Mouse (Mus musculus) kidney, embryonic 15.5 days (tissue): ENCODE measurements around the gene Flnc. TPM values are rescaled to one million over a fixed set of nuclear protein-coding genes. Genes with fewer than 3 reads are reported as not detected.

ENCODE experiments used
- ATAC-seq: fragments of 200-750 bp; cut with Nextera tagmentation; replicated peaks from 2 replicates; pipeline ENCODE4 v1.8.0; 2017; ENCODE audit warnings: moderate TSS enrichment; ENCODE audit not compliant: low FRiP score
- H3K27ac ChIP-seq: fragments of 300-500 bp; sonication (generic); 2 replicates; pipeline ENCODE4 v1.5.1; 2015; ENCODE audit warnings: mild to moderate bottlenecking, inconsistent platforms
- H3K27me3 ChIP-seq: fragments of 300-500 bp; sonication (generic); 2 replicates; pipeline ENCODE4 v1.6.1; 2015; ENCODE audit warnings: inconsistent platforms
- H3K36me3 ChIP-seq: fragments of 300-500 bp; sonication (generic); 2 replicates; pipeline ENCODE4 v1.6.1; 2015; ENCODE audit warnings: inconsistent platforms
- H3K4me1 ChIP-seq: fragments of 300-500 bp; sonication (generic); 2 replicates; pipeline ENCODE4 v1.6.1; 2015; ENCODE audit warnings: inconsistent platforms
- H3K4me2 ChIP-seq: fragments of 300-500 bp; sonication (generic); 2 replicates; pipeline ENCODE4 v1.6.1; 2015; ENCODE audit warnings: moderate library complexity, mild to moderate bottlenecking, inconsistent platforms
- H3K4me3 ChIP-seq: fragments of 300-500 bp; sonication (generic); replicated peaks from 2 replicates; pipeline ENCODE4 v1.5.1; 2015; ENCODE audit warnings: mild to moderate bottlenecking, inconsistent platforms
- H3K9ac ChIP-seq: fragments of 300-500 bp; sonication (generic); 2 replicates; pipeline ENCODE4 v1.6.1; 2015; ENCODE audit warnings: mild to moderate bottlenecking, inconsistent platforms
- H3K9me3 ChIP-seq: fragments of 300-500 bp; sonication (generic); replicated peaks from 2 replicates; pipeline ENCODE4 v1.6.1; 2016; ENCODE audit warnings: inconsistent platforms
- WGBS: fragments of 180-500 bp; shearing (Covaris S2); methylation state at CpG from one replicate; pipeline ENCODE4 v1.1.7; 2015; ENCODE audit warnings: mixed read lengths; 5-methylcytosine and 5-hydroxymethylcytosine counted together
- polyA plus RNA-seq: library from polyadenylated mRNA; unstranded; fragments of >200 nt; fragmentation: Nextera tagmentation; extraction: Ambion mirVana; gene quantifications from 2 replicates; pipeline ENCODE4 v1.2.1, GENCODE M21; 2015

Gene Flnc
- polyA plus RNA-seq, 1 experiment from 2014 or later, result 9.3 TPM

DNA sequence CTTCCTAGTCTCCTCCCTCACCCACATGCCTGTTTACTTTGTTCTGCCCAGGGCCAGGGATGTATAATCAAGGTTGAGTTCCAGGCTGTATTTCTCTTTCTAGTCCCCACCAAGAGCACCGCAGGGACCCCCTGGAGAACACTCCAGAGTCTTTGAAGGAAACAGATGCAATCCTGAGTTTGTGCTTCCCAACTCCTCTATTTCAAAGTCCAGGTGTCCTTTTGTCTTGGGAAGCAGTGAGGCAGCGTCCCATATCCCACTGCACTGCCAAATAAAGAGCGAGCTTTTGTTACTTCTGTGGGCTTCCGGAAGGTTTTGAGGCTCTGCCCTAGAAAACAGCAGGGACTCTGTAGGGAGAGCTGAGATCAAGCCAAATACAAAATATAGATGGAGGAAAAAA is 33.2 kb upstream of the Flnc start:
- Histone ChIP-seq H3K4me3 (no peak overlapping the region), H3K9ac (no peak overlapping the region), H3K4me2 (no peak overlapping the region), H3K9me3 (no peaks in the 10 kb centered on the region), H3K27me3 (peaks cover 18% of the 10 kb centered on the region), H3K27ac (no peak overlapping the region), H3K4me1 (peaks cover 28% of the 10 kb centered on the region), H3K36me3 (peaks cover 10% of the 10 kb centered on the region; the same call in 1 of the 2 replicates)
- ATAC-seq, result no peak
- 88% methylated on average over 4 of the region's 4 CpGs for WGBS

DNA sequence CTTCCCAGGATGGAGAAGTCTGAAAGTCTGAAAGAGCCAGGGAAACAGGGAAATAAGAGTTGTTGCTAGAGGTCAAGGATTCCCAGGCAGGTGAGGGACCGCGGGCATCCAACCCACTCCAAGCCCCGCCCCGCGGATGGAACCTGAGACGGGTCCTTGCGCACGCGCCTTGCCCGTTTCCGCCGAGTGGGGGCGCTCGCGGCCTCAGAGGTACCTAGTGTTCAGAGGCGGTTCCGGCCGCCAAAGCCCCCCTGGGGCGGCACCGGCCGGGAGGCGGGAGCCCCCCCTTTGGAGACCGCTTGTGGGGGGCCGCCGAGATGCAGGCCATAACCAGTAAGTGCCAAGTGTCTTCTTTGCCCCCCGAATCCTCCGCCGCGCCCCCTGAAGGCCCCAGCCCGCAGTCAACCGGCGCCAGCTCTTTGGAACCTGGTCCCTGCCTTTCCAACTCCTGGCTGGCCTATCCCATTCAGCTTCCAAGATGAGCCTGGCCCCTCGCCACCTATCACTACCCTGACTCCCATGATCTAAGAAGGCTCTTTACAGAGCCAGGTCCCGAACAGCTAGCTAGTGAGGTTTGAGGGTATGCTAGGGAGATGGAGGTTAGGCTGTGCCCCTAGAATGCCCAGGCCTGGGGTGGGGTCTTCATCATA is 30.2 kb upstream of the Flnc start:
- H3K4me2 ChIP-seq, result peak overlapping the region; percentile 59
- H3K27ac ChIP-seq, result no peak overlapping the region
- WGBS, result 8% methylated on average over 34 of the region's 34 CpGs
- H3K36me3 ChIP-seq, result peaks cover 23% of the 10 kb centered on the region; the same call in 1 of the 2 replicates
- peaks cover 6% of the 10 kb centered on the region for H3K4me1 ChIP-seq
- peak overlapping the region; percentile 32 for H3K4me3 ChIP-seq
- peaks cover 6% of the 10 kb centered on the region; the same call in 1 of the 2 replicates for H3K27me3 ChIP-seq
- ATAC-seq, result peak; percentile 22; the same call in 1 of the 2 replicates
- no peak overlapping the region for H3K9ac ChIP-seq
- no peaks in the 10 kb centered on the region for H3K9me3 ChIP-seq

GRCm38 (mm10) chr6:29406412-29406811 is 26.6 kb upstream of the Flnc start:
- Histone ChIP-seq H3K4me3 (no peak overlapping the region), H3K9ac (no peak overlapping the region), H3K4me2 (no peak overlapping the region), H3K9me3 (no peaks in the 10 kb centered on the region), H3K27ac (no peak overlapping the region), H3K4me1 (peaks cover 6% of the 10 kb centered on the region), H3K27me3 (peaks cover 6% of the 10 kb centered on the region; the same call in 1 of the 2 replicates), H3K36me3 (peaks cover 43% of the 10 kb centered on the region)
- WGBS, result 80% methylated on average over 6 of the region's 6 CpGs
- no peak for ATAC-seq

DNA sequence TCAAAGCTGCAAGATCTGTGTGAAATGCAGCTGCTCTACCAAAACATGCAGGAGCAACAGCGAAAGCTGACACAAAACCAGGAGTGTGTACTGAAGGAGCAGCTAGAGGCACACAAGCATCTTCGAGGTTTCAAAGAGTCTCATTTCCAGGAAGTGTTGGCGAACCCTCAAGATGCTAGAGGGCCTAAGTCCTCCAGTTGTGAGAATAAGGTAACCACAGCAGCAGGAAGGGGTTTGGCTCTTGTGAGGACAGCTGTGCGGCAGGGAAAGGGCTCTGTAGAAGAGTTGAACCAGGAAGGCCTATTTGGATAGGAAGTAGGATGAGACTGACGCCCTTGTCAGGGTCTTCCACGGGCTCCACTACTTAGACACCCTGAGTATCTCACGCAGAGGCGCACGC is 17.6 kb upstream of the Flnc start:
- H3K36me3 ChIP-seq, result peaks cover 27% of the 10 kb centered on the region
- H3K9me3 ChIP-seq, result no peaks in the 10 kb centered on the region
- WGBS, result 84% methylated on average over 9 of the region's 9 CpGs
- no peaks in the 10 kb centered on the region for H3K4me1 ChIP-seq
- no peaks in the 10 kb centered on the region for H3K27me3 ChIP-seq
- no peak overlapping the region for H3K9ac ChIP-seq
- no peak overlapping the region for H3K4me3 ChIP-seq
- no peak overlapping the region for H3K4me2 ChIP-seq
- H3K27ac ChIP-seq, result no peak overlapping the region
- no peak for ATAC-seq

DNA sequence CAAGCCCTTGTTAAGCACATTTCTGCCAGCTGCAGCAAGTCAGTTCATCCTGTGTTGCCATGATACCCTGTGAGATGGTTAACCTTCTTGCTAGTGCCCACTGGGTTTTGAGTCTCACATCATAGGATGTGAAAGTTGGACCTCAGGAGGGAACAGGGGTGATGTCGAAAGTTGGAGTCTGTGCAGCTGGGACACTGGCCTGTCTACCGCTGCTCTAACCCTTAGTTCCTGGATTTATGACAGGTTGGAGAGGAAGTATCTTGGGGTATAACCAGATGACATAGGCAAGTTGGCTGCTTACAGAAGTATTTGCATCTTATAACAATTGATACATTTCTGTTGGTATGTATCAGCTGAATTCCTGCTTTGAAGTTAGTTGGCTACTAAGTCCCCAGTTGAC is 12.5 kb upstream of the Flnc start:
- H3K4me3 ChIP-seq, result no peak overlapping the region
- WGBS, result 87% methylated on average over 2 of the region's 2 CpGs
- no peaks in the 10 kb centered on the region for H3K9me3 ChIP-seq
- no peak overlapping the region for H3K9ac ChIP-seq
- no peaks in the 10 kb centered on the region; the same call in 1 of the 2 replicates for H3K36me3 ChIP-seq
- ATAC-seq, result no peak
- H3K27ac ChIP-seq, result no peak overlapping the region
- no peaks in the 10 kb centered on the region for H3K27me3 ChIP-seq
- H3K4me1 ChIP-seq, result no peaks in the 10 kb centered on the region
- no peak overlapping the region for H3K4me2 ChIP-seq

GRCm38 (mm10) chr6:29425118-29425517 is 7.9 kb upstream of the Flnc start:
- Histone ChIP-seq H3K4me2 (no peak overlapping the region), H3K36me3 (no peaks in the 10 kb centered on the region), H3K9ac (no peak overlapping the region), H3K9me3 (no peaks in the 10 kb centered on the region), H3K27ac (no peak overlapping the region), H3K4me3 (no peak overlapping the region), H3K4me1 (no peaks in the 10 kb centered on the region), H3K27me3 (no peaks in the 10 kb centered on the region)
- 84% methylated on average over 8 of the region's 8 CpGs for WGBS
- no peak for ATAC-seq

DNA sequence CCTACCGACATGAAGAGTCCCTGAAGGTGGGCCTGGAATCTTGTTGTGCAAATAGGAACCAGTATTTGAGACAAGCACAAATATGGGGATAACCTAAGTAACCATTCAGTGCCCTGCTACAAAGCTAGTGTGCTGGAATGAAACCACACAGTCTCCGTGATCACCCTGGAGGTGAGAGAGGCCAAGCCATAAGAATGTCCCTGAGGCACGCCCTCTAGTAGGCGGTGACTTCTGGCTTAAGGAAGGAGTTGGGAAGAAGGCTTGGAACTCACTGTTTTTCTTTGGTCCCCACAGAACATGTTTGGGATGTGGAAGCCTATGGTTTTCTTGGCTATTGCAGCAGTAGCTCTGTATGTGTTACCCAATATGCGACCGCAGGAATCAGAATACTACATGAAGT is 6.7 kb upstream of the Flnc start:
- no peaks in the 10 kb centered on the region for H3K9me3 ChIP-seq
- no peak for ATAC-seq
- H3K4me3 ChIP-seq, result no peak overlapping the region
- H3K4me1 ChIP-seq, result 0 out of 2 replicates have a peak, but pooled peaks cover under 1% of the 10 kb centered on the region
- H3K27ac ChIP-seq, result no peak overlapping the region
- no peak overlapping the region for H3K4me2 ChIP-seq
- no peak overlapping the region for H3K9ac ChIP-seq
- H3K27me3 ChIP-seq, result peaks cover 4% of the 10 kb centered on the region; the same call in 1 of the 2 replicates
- 74% methylated on average over 6 of the region's 6 CpGs for WGBS
- no peaks in the 10 kb centered on the region for H3K36me3 ChIP-seq

DNA sequence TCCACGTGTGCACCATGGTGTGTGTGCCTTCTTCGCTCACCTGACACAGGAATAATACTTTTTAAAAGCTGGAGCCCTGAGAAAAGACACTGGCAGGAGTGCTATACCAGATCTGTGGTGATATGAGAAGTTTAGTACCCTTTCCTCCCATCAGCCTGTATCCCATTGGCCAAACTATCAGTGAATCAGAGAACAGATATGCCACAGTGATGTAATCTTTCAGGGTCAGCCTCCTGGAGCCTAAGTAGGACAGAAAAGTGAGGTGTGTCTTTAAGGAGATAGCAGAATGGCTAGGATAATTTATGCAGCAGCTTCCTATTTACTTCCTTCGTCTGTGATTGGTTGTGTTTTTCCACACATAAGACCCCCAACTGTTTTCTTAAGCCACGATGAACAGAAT is 4.9 kb upstream of the Flnc start:
- WGBS, result 70% methylated on average over 4 of the region's 4 CpGs
- Histone ChIP-seq H3K4me3 (no peak overlapping the region), H3K4me2 (no peak overlapping the region), H3K27ac (no peak overlapping the region), H3K4me1 (peaks cover 12% of the 10 kb centered on the region), H3K36me3 (no peaks in the 10 kb centered on the region), H3K27me3 (peaks cover 21% of the 10 kb centered on the region), H3K9ac (no peak overlapping the region), H3K9me3 (no peaks in the 10 kb centered on the region)
- ATAC-seq, result no peak

- Histone ChIP-seq H3K4me2 (no peak overlapping the region), H3K9ac (no peak overlapping the region), H3K9me3 (no peaks in the 10 kb centered on the region), H3K27me3 (peaks cover 35% of the 10 kb centered on the region), H3K27ac (no peak overlapping the region), H3K4me3 (no peak overlapping the region), H3K4me1 (peaks cover 39% of the 10 kb centered on the region), H3K36me3 (no peaks in the 10 kb centered on the region)
- 51% methylated on average over 15 of the region's 15 CpGs for WGBS
- ATAC-seq, result no peak
Measured at GRCm38 (mm10) chr6:29430681-29431420, 2.2 kb upstream of the Flnc start.

DNA sequence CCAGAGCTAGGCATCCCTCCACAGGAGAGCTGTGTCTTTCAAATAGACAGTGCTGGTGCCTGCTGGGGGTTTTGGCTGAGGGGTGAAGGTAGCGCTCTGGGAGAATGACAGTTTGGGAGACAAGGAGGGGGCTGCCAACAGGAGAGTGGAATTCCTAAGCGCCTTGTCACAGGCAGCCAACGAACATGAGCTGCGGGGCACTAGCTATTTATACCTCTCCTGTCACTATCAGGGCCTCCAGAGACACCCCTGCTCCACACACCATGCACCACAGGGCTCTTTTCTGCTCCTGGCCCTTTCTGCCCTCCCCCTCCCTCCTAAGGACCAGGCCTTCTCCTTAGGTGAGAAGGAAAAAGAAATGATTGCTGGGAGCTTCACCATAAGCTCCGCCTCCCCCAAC is 1.6 kb upstream of the Flnc start:
- 36% methylated on average over 5 of the region's 5 CpGs for WGBS
- H3K4me3 ChIP-seq, result no peak overlapping the region
- no peaks in the 10 kb centered on the region for H3K36me3 ChIP-seq
- ATAC-seq, result no peak
- no peak overlapping the region for H3K4me2 ChIP-seq
- no peak overlapping the region for H3K27ac ChIP-seq
- H3K9me3 ChIP-seq, result no peaks in the 10 kb centered on the region
- H3K27me3 ChIP-seq, result peaks cover 35% of the 10 kb centered on the region
- H3K9ac ChIP-seq, result no peak overlapping the region
- peaks cover 45% of the 10 kb centered on the region for H3K4me1 ChIP-seq

DNA sequence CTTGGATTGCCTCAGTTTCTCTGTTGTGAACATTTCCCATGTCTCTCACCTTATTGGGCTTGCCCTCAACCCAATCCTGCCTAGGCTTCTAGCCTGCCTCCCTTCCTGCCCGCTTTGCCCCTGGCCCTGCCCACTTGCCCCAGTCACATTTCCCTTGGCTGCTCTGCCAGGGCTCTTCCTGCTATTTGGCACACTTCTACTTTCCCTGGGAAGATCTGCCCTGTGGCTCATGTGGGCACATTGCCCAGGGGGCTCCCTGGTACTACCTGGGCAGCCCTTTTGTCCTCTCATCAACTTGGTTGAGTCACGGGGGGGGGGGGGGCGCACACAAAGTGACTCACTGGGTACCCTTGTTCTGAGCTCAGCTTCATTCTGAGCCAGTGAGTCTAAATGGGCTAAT is 900 bp upstream of the Flnc start:
- Histone ChIP-seq H3K36me3 (no peaks in the 10 kb centered on the region), H3K4me2 (no peak overlapping the region), H3K9ac (no peak overlapping the region), H3K27ac (no peak overlapping the region), H3K4me3 (no peak overlapping the region), H3K4me1 (peaks cover 51% of the 10 kb centered on the region), H3K9me3 (no peaks in the 10 kb centered on the region), H3K27me3 (peaks cover 35% of the 10 kb centered on the region)
- 44% methylated on average over 3 of the region's 3 CpGs for WGBS
- no peak for ATAC-seq

DNA sequence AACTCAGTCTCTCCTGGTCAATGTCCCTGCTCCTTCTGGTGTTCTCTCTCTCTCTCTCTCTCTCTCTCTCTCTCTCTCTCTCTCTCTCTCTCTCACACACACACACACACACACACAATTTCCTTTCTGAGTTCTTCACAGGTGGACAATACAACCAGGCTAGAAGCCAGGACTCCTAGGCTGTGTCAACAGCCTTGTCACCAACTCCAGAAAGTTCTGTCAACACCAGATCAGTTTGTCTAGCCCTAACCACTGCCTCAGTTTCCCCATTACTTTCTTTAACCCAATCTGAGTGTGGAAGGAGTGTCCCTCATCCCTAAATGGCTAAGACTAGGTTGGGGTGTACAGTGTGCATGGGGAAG is 399 bp upstream of the Flnc start:
- H3K36me3 ChIP-seq, result no peaks in the 10 kb centered on the region
- H3K9ac ChIP-seq, result peak overlapping the region; percentile 59; the same call in 1 of the 2 replicates
- H3K27ac ChIP-seq, result no peak overlapping the region
- H3K27me3 ChIP-seq, result peaks cover 35% of the 10 kb centered on the region
- H3K4me1 ChIP-seq, result peaks cover 51% of the 10 kb centered on the region
- no peaks in the 10 kb centered on the region for H3K9me3 ChIP-seq
- no peak for ATAC-seq
- H3K4me3 ChIP-seq, result peak overlapping the region; percentile 59
- peak overlapping the region; percentile 88 for H3K4me2 ChIP-seq
